Mouse (Mus musculus) neural tube, embryonic 15.5 days (tissue): Measurements from ENCODE around the gene Mdm2. TPM values are rescaled to one million over a fixed set of nuclear protein-coding genes. Genes with fewer than 3 reads are reported as not detected.

Experiments
- ATAC-seq: fragments of 200-750 bp; cut with Nextera tagmentation; 2 replicates; pipeline ENCODE4 v1.8.0; 2017; ENCODE audit warnings: mild to moderate bottlenecking, moderate TSS enrichment, moderate library complexity; ENCODE audit not compliant: low FRiP score
- H3K27ac ChIP-seq: fragments of 300-500 bp; sonication (generic); replicated peaks from 2 replicates; pipeline ENCODE4 v1.5.1; 2015; ENCODE audit warnings: mild to moderate bottlenecking, inconsistent platforms
- H3K27me3 ChIP-seq: fragments of 300-500 bp; sonication (generic); replicated peaks from 2 replicates; pipeline ENCODE4 v1.6.1; 2015; ENCODE audit warnings: inconsistent platforms
- H3K36me3 ChIP-seq: fragments of 300-500 bp; sonication (generic); 2 replicates; pipeline ENCODE4 v1.6.1; 2015; ENCODE audit warnings: inconsistent platforms
- H3K4me1 ChIP-seq: fragments of 300-500 bp; sonication (generic); 2 replicates; pipeline ENCODE4 v1.6.1; 2015; ENCODE audit warnings: inconsistent platforms
- H3K4me2 ChIP-seq: fragments of 300-500 bp; sonication (generic); 2 replicates; pipeline ENCODE4 v1.6.1; 2015; ENCODE audit warnings: inconsistent platforms, mild to moderate bottlenecking, moderate library complexity
- H3K4me3 ChIP-seq: fragments of 300-500 bp; sonication (generic); replicated peaks from 2 replicates; pipeline ENCODE4 v1.5.1; 2015; ENCODE audit warnings: mild to moderate bottlenecking, inconsistent platforms
- H3K9ac ChIP-seq: fragments of 300-500 bp; sonication (generic); replicated peaks from 2 replicates; pipeline ENCODE4 v1.6.1; 2015; ENCODE audit warnings: mild to moderate bottlenecking, inconsistent platforms
- H3K9me3 ChIP-seq: fragments of 300-500 bp; sonication (generic); replicated peaks from 2 replicates; pipeline ENCODE4 v1.6.1; 2016; ENCODE audit warnings: inconsistent platforms
- WGBS: fragments of 180-500 bp; shearing (Covaris S2); methylation state at CpG from one replicate; pipeline ENCODE4 v1.1.7; 2015; ENCODE audit warnings: mixed read lengths; 5-methylcytosine and 5-hydroxymethylcytosine counted together
- polyA plus RNA-seq: library from polyadenylated mRNA; unstranded; fragments of >200 nt; fragmentation: Nextera tagmentation; extraction: Ambion mirVana; gene quantifications from 2 replicates; pipeline ENCODE4 v1.2.1, GENCODE M21; 2015

The Mdm2 gene
- polyA plus RNA-seq, 1 experiment from 2014 or later = 46.0 TPM

DNA sequence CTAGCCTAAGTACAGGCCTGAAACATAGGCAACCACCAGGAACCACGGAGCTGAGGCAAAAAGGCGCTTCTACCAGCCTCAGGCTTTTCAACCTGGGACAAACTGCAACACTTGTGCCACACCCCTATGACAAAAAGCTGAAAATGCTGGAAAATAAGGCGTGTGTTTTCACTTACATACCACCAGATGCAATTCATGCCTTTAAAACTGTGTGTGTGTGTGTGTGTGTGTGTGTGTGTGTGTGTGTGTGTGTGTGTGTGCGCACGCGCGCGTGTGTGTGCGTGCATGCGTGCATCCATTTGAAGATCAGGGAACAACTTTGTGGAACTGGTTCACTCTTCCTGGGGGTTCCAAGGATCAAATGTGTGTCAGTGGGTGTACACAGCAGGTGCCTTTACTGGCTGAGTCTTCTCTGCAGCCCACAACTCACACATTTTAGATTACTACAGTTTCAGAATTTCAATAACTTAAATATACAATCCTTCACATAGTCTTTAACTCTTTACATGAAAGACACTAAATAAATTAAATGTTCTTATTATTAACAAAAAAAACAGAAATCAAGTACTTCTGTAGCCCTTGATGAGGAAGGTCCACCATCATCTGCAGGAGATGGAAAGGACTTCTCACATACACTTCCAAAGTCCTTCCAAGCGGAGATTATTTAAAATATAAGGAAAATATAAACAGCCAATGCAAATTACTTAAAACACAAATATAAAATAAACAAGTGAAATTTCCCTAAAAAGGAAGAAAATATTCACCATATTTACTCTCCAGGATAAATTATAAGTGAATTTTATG, 21.1 kb downstream of the Mdm2 start:
- WGBS = 96% methylated on average over 11 of the region's 11 CpGs
- no peaks in the 10 kb centered on the region for H3K27me3 ChIP-seq
- peaks cover 54% of the 10 kb centered on the region for H3K36me3 ChIP-seq
- H3K9ac ChIP-seq = no peak overlapping the region
- H3K9me3 ChIP-seq = no peaks in the 10 kb centered on the region
- no peak for ATAC-seq
- H3K4me1 ChIP-seq = no peaks in the 10 kb centered on the region
- H3K4me3 ChIP-seq = no peak overlapping the region
- H3K27ac ChIP-seq = no peak overlapping the region
- no peak overlapping the region for H3K4me2 ChIP-seq

DNA sequence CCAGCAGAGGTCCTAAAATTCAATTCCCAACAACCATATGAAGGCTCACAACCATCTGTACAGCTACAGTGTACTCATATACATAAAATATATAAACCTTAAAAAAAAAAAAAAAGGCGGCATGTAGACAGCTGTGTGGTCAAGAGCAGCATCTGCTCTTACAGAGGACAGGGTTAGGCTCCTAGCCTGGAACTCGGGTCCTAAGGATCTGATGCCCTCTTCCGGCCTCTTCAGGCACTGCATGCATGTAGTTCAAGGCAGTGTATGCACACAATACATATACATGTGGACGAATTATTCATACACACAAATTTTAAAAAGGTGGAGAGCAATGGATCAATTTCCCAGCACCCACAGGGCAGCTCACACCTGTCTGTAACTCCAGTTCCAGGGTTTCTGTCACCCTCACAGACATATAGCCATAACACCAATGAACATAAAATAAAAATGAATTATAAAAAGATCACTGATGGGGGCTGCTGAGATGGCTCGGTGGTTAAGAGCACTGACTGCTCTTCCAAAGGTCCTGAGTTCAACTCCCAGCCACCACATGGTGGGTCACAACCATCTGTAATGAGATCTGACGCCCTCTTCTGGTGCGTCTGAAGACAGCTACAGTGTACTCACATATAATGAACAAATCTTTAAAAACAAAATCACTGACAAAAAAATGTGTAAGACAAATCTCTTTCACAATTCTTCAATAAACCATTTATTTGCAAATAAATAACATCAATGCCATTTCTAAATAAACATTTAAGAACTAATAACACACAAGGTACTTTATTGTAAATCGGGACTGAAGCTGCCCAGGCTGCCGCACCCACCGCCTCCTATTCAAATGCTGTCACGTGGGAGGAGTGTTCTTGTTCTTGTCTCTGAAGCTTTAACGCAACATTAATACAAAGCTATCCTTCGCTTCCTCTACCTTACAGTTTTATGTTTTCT, 22.1 kb downstream of the Mdm2 start:
- Histone ChIP-seq H3K9ac (no peak overlapping the region), H3K36me3 (peaks cover 47% of the 10 kb centered on the region), H3K27ac (no peak overlapping the region), H3K4me2 (no peak overlapping the region), H3K27me3 (no peaks in the 10 kb centered on the region), H3K4me3 (no peak overlapping the region), H3K4me1 (no peaks in the 10 kb centered on the region), H3K9me3 (no peaks in the 10 kb centered on the region)
- 90% methylated on average over 13 of the region's 13 CpGs for whole genome bisulfite sequencing
- ATAC-seq = no peak; the same call in 1 of the 2 replicates

DNA sequence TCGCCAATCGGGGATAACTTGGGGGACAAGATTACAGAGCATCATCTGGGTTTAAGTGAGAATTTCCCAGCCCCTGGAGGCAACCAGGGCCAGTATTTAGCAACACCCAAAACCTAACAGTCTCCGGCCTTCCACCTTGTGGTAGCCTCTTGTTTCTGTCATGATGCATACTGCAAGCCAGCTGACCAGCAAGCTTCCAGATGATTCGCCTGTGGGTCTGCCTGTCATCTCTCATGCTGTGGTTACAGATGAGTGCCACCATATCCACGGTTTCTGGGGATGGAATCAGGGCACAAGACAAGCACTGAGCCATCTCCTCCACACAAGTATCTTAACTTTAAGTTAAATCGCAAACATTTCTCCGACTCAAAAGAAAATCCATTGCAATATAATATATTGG, 23.0 kb downstream of the Mdm2 start:
- ATAC-seq = no peak
- 90% methylated on average over 7 of the region's 7 CpGs for WGBS
- Histone ChIP-seq H3K9ac (no peak overlapping the region), H3K4me1 (no peaks in the 10 kb centered on the region), H3K9me3 (no peaks in the 10 kb centered on the region), H3K27ac (no peak overlapping the region), H3K4me3 (no peak overlapping the region), H3K4me2 (no peak overlapping the region), H3K36me3 (peaks cover 41% of the 10 kb centered on the region), H3K27me3 (no peaks in the 10 kb centered on the region)

DNA sequence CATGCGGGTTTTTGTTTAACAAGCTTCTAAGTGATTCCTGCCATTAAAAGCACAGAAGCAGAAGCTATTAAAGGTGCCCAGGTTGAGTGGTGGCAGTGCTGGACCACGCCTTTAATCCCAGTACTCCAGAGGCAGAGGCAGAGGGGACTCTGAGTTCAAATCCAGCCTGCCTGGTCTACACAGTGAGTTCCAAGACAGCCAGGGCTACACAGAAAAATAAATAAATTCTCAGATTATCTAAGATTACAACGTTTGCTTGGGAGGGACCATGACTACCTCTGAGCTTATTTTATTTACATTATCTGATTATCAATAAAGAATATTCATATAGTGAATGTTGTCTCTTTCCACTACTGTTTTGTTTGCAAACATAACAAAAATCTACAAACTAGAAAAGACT, 23.5 kb downstream of the Mdm2 start:
- no peak for ATAC-seq
- no peak overlapping the region for H3K9ac ChIP-seq
- 74% methylated on average over 3 of the region's 3 CpGs for WGBS
- no peaks in the 10 kb centered on the region for H3K27me3 ChIP-seq
- peaks cover 36% of the 10 kb centered on the region for H3K36me3 ChIP-seq
- no peak overlapping the region for H3K27ac ChIP-seq
- H3K4me1 ChIP-seq = no peaks in the 10 kb centered on the region
- no peaks in the 10 kb centered on the region for H3K9me3 ChIP-seq
- no peak overlapping the region for H3K4me2 ChIP-seq
- no peak overlapping the region for H3K4me3 ChIP-seq

DNA sequence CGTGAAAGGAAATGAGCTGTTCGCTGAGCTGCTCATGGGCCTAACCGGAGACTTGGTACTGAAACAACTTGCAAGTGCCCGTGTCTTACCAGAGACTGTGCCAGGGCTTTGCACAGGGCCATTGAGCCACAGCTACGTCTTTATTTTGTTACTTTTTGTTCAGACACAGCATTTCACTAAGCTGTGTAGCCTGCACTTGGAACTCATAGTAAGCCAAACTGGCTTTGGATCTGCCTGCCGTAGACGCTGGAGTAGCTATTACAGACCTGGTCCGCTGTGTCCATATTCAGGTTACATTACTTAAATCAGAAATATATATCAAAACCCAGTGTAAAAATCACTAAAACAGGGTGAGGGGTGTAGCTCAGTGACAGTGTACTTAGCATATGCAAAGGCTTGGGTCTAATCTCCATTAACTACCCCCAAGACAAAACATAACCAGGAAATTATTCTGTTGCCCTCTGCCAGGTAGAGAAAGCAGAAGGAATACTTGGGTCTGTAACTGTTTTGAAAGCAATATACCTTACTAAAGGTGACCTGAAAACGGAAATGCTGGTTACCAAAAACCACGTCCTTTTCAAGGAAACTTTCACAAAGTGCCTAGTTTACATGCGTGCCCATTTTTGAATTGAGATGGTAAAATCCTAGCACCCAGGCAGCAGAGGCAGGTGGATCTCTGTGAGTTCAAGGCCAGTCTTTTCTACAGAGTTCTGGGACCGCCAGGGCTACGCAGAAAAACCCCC, 24.5 kb downstream of the Mdm2 start:
- no peak overlapping the region for H3K9ac ChIP-seq
- H3K36me3 ChIP-seq = peaks cover 28% of the 10 kb centered on the region
- 93% methylated on average over 13 of the region's 13 CpGs for WGBS
- no peaks in the 10 kb centered on the region for H3K4me1 ChIP-seq
- no peak overlapping the region for H3K4me3 ChIP-seq
- H3K9me3 ChIP-seq = no peaks in the 10 kb centered on the region
- no peak for ATAC-seq
- H3K27me3 ChIP-seq = no peaks in the 10 kb centered on the region
- H3K4me2 ChIP-seq = no peak overlapping the region
- no peak overlapping the region for H3K27ac ChIP-seq

DNA sequence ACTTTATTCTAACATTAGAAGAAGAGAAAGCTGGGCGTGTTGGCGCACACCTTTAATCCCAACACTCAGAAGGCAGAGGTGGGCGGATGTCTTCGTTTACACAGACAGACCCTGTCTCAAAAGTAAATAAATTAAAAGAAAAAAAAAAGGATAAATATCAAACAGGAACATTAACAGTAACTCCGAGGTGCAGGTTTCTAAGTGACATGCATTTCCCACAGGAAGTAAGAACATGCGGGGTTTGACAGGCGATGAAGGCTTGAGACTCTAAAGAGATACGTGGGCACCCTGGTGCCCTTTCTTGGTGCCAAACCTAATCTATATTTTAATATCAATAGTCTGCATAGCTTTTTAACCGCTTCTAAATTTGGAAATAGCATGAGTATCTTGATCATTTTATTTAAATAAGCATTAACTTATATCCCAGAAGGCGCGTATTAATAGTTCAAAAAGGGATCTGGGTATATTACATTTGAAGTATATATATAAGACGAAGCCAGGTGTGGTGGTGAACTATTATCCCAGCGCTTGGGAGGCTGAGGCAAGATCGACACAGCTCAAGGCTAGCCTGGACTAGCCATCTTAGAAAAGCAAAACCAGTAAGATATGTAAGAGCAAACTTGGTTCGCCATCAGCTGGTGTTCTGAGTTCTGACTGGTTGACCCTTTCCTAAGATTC, 25.2 kb downstream of the Mdm2 start:
- Histone ChIP-seq H3K4me3 (no peak overlapping the region), H3K4me2 (no peak overlapping the region), H3K4me1 (no peaks in the 10 kb centered on the region), H3K36me3 (peaks cover 21% of the 10 kb centered on the region), H3K9me3 (no peaks in the 10 kb centered on the region), H3K9ac (no peak overlapping the region), H3K27ac (no peak overlapping the region), H3K27me3 (no peaks in the 10 kb centered on the region)
- no peak for ATAC-seq
- 95% methylated on average over 15 of the region's 15 CpGs for WGBS

DNA sequence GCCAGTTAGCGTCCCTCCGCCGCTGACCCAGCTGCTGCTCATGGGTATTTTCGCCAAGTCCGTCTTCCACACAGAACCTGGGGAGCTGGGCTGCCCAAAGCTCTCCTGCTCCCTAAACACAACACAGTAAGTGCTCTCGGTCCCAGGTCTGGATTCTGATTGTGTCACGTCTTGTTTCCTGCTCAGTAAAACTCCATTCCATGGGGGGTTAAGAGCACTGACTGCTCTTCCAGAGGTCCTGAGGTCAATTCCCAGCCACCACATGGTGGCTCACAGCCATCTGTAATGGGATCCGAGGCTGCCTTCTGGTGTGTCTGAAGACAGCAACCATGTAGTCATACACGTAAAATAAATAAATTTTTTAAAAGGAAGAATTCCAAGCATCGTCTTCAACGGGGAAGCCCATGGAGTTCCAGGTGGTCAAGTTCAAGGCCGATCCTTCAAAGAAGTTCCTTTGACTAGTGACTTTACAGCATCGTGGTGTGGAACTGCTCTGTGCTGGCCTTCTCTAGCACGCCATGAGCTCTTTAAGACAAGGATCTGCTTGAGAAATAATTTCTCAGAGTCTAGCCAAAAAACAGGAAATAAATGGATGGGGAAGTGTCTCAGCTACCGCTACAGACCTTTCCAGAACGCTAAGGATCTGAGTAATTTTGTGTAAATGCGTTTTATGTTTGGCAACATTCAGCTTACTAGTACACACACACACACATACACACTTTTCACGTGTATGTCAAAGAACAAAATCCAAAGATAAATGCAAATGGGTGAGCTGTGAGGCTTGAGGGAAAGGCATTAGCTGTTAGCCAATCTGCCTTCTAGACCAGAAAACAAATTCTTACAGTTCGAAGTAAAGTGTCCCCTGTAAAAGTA, 26.0 kb downstream of the Mdm2 start:
- Histone ChIP-seq H3K4me1 (no peaks in the 10 kb centered on the region), H3K4me2 (no peak overlapping the region), H3K36me3 (peaks cover 18% of the 10 kb centered on the region), H3K27ac (no peak overlapping the region), H3K9me3 (no peaks in the 10 kb centered on the region), H3K9ac (no peak overlapping the region), H3K4me3 (no peak overlapping the region), H3K27me3 (no peaks in the 10 kb centered on the region)
- ATAC-seq = no peak
- WGBS = 91% methylated on average over 19 of the region's 19 CpGs

DNA sequence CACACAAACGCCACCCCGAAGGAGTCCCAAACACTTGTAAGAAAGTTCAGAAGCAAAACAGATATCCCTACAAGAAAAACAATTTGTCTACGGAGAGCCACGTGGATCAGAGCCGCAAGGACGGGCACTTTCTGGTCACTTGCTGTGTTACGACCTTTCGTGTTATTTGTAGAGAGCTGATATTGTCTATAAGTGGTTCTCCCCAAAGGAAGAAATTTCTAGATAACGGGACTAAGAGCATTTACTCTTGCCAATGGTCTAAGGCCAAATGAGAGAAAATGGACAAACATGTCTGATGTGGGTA, 26.9 kb downstream of the Mdm2 start:
- peaks cover 9% of the 10 kb centered on the region for H3K36me3 ChIP-seq
- no peak overlapping the region for H3K9ac ChIP-seq
- no peak overlapping the region for H3K27ac ChIP-seq
- no peak overlapping the region for H3K4me3 ChIP-seq
- H3K4me1 ChIP-seq = no peaks in the 10 kb centered on the region
- H3K27me3 ChIP-seq = no peaks in the 10 kb centered on the region
- H3K4me2 ChIP-seq = no peak overlapping the region
- no peak for ATAC-seq
- WGBS = 90% methylated on average over 9 of the region's 9 CpGs
- H3K9me3 ChIP-seq = no peaks in the 10 kb centered on the region

DNA sequence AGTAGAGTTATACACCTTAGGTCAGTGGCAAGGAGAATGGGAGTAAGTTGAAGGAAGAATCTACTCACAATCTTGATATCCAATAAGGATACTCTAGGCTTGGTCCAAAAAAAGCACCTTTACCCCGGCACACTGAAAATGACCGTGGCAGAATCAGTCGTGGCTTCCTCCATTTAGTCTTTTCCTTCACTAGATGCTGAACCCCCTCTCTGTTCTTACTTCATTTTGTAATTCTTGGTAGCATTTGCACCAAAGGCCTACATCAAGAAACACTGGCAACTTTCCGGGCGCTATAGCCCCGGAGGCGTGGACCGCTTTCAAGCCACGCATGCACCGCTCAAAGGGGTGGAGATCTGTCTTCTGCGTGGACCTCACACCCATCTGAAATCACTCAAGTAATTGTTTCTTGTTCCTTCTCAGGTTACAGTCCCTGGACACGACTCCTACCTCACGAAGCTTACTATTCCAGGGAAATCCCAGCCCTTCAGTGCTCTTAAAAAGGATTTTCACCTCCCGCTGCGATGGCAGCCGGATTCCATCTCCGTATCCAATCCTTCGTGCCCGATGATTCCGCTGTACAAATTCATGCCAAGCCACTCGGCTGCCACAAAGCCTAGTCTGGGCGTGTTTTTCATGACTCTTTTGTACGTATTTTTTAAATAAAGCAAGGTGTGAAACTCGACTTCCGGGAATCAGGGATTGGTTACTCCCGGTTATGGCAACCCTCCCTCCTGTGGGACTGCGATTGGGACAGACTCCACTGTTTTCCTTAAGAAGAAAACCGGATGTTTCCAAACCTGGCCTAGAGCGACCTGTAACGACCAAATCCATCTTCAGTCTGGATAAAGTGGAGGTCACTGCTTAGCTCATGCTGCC, 27.5 kb downstream of the Mdm2 start:
- Histone ChIP-seq H3K4me1 (no peaks in the 10 kb centered on the region), H3K27me3 (no peaks in the 10 kb centered on the region), H3K9me3 (no peaks in the 10 kb centered on the region), H3K36me3 (0 out of 2 replicates have a peak, but pooled peaks cover 4% of the 10 kb centered on the region), H3K4me3 (no peak overlapping the region), H3K4me2 (no peak overlapping the region), H3K9ac (no peak overlapping the region), H3K27ac (no peak overlapping the region)
- 83% methylated on average over 30 of the region's 30 CpGs for WGBS
- no peak for ATAC-seq
